Mouse (Mus musculus) stomach, postnatal 0 days (tissue): Measurements from ENCODE around the gene 5031439G07Rik.

Source experiments
- CTCF ChIP-seq: IDR thresholded peaks from 2 replicates; pipeline ENCODE4 v1.5.1; 2016; ENCODE audit warnings: antibody characterized with exemption, low read depth, mild to moderate bottlenecking, moderate library complexity
- EP300 ChIP-seq: optimal IDR thresholded peaks from 2 replicates; pipeline ENCODE3; 2016; ENCODE audit warnings: antibody characterized with exemption

DNA sequence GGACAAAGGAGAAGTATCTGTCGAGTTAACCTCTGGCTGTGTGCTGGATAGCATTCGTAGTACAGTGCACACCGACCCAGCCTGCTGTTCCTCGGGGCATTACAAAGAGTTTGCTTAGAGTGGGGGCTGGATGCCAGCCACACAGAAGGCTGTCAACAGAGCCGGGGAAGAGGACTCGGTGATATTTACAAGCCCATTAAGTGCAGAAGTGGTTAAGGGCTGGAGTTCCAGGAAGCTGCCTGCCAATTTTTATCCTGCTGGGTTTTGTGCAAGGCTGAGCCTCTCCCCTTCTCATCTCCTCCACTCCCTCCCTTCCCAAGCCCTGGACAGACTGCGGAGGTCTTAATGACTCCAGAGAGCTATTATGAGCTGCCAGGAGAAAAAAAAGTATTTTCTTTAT, 90.3 kb downstream of the 5031439G07Rik start:
- TF ChIP-seq CTCF (no peak), EP300 (no peak)
